In genomic region chr5:122176398-122176797, GRCm38 (mm10) we compare ENCODE assay signal across 8 mouse cellular contexts. TPM values are rescaled to one million over a fixed set of nuclear protein-coding genes. Genes with fewer than 3 reads are reported as not detected.
A peak's percentile ranks its signal among the peaks of the same experiment; 100 is the strongest.
DNase-seq lines count a peak whose midpoint lies in the region; ATAC-seq lines count a peak whose summit lies in the region.

No protein-coding gene starts in this region.

- H3K4me2 ChIP-seq in forebrain, embryonic 16.5 days (ENCODE audit: low read length): no peak overlapping the region
- H3K4me2 ChIP-seq in forebrain, embryonic 11.5 days (ENCODE audit: low read depth, low read length, severe bottlenecking): no peak overlapping the region
- H3K4me2 ChIP-seq in stomach, embryonic 16.5 days (ENCODE audit: low read depth, low read length): no peak overlapping the region

- no peak overlapping the region for H3K4me3 ChIP-seq in forebrain, embryonic 10.5 days
- H3K4me3 ChIP-seq in forebrain, embryonic 16.5 days (replicated peaks; ENCODE audit: low read length): no peak overlapping the region
- no peak overlapping the region for H3K4me3 ChIP-seq in forebrain, embryonic 11.5 days (ENCODE audit: low read depth, low read length)
- no peak overlapping the region for H3K4me3 ChIP-seq in stomach, embryonic 16.5 days (replicated peaks; ENCODE audit: low read length)

- H3K9ac ChIP-seq in forebrain, embryonic 16.5 days (replicated peaks; ENCODE audit: low read depth, low read length): no peak overlapping the region
- H3K9ac ChIP-seq in forebrain, embryonic 11.5 days (ENCODE audit: low read length): no peak overlapping the region
- H3K9ac ChIP-seq in stomach, embryonic 16.5 days (ENCODE audit: low read length): no peak overlapping the region

- no peak overlapping the region for H3K27ac ChIP-seq in forebrain, embryonic 10.5 days
- no peak overlapping the region for H3K27ac ChIP-seq in forebrain, embryonic 16.5 days (ENCODE audit: low read length)
- no peak overlapping the region for H3K27ac ChIP-seq in forebrain, embryonic 11.5 days (ENCODE audit: low read depth, low read length)
- H3K27ac ChIP-seq in stomach, embryonic 16.5 days (ENCODE audit: low read length): no peak overlapping the region

- H3K9me3 ChIP-seq in forebrain, embryonic 10.5 days: no peaks in the 10 kb centered on the region
- H3K9me3 ChIP-seq in forebrain, embryonic 16.5 days (ENCODE audit: control insufficient read depth, low read length): no peaks in the 10 kb centered on the region
- H3K9me3 ChIP-seq in forebrain, embryonic 11.5 days (ENCODE audit: control insufficient read depth, low read length): no peaks in the 10 kb centered on the region
- H3K9me3 ChIP-seq in stomach, embryonic 16.5 days (replicated peaks; ENCODE audit: control insufficient read depth, low read length): no peaks in the 10 kb centered on the region

- H3K27me3 ChIP-seq in forebrain, embryonic 10.5 days (ENCODE audit: poor library complexity, severe bottlenecking): no peaks in the 10 kb centered on the region
- H3K27me3 ChIP-seq in forebrain, embryonic 16.5 days (replicated peaks; ENCODE audit: control insufficient read depth, insufficient read depth, low read length): no peaks in the 10 kb centered on the region
- no peaks in the 10 kb centered on the region for H3K27me3 ChIP-seq in forebrain, embryonic 11.5 days (ENCODE audit: control insufficient read depth, insufficient read depth, low read length)
- H3K27me3 ChIP-seq in stomach, embryonic 16.5 days (ENCODE audit: control insufficient read depth, insufficient read depth, low read length): no peaks in the 10 kb centered on the region

- DNase-seq in forebrain, embryonic 10.5 days (ENCODE audit: extremely low spot score, low spot score): peak; percentile 39
- peak; percentile 65 for DNase-seq in A20 (ENCODE audit: low read depth, low spot score)
- DNase-seq in brain, adult 2 months (ENCODE audit: low read depth, low spot score): peak; percentile 84
- DNase-seq in forebrain, embryonic 11.5 days (ENCODE audit: low spot score): peak; percentile 63
- DNase-seq in kidney, postnatal 10 days: peak; percentile 77

- H3K36me3 ChIP-seq in forebrain, embryonic 10.5 days (replicated peaks): peaks cover 61% of the 10 kb centered on the region
- H3K36me3 ChIP-seq in forebrain, embryonic 16.5 days (ENCODE audit: control insufficient read depth, insufficient read depth): peaks cover 19% of the 10 kb centered on the region
- H3K36me3 ChIP-seq in forebrain, embryonic 11.5 days (ENCODE audit: control insufficient read depth, insufficient read depth, low read length): peaks cover 11% of the 10 kb centered on the region
- H3K36me3 ChIP-seq in stomach, embryonic 16.5 days (ENCODE audit: control insufficient read depth, insufficient read depth, low read length): peaks cover 16% of the 10 kb centered on the region; the same call in 1 of the 2 replicates

- WGBS in forebrain, embryonic 10.5 days: 52% methylated on average over 1 of the region's 1 CpGs
- WGBS in forebrain, embryonic 16.5 days: 36% methylated on average over 1 of the region's 1 CpGs
- 39% methylated on average over 1 of the region's 1 CpGs for WGBS in forebrain, embryonic 11.5 days
- 25% methylated on average over 1 of the region's 1 CpGs for WGBS in stomach, embryonic 16.5 days

- peaks cover 9% of the 10 kb centered on the region for H3K4me1 ChIP-seq in forebrain, embryonic 10.5 days
- H3K4me1 ChIP-seq in forebrain, embryonic 16.5 days (replicated peaks; ENCODE audit: control insufficient read depth, insufficient read depth, low read length): no peaks in the 10 kb centered on the region
- no peaks in the 10 kb centered on the region for H3K4me1 ChIP-seq in forebrain, embryonic 11.5 days (replicated peaks; ENCODE audit: control insufficient read depth, insufficient read depth, low read length)
- H3K4me1 ChIP-seq in stomach, embryonic 16.5 days (ENCODE audit: control insufficient read depth, insufficient read depth, low read length): no peaks in the 10 kb centered on the region

- ATAC-seq in forebrain, embryonic 16.5 days: no peak
- ATAC-seq in forebrain, embryonic 11.5 days (replicated peaks; ENCODE audit: low FRiP score): no peak
- ATAC-seq in megakaryocyte, adult 5-6 weeks (ENCODE audit: poor library complexity, severe bottlenecking): peak; percentile 70
- ATAC-seq in stomach, embryonic 16.5 days (ENCODE audit: insufficient read depth, low FRiP score): peak; percentile 54; the same call in 1 of the 2 replicates

RNA-seq across cellular contexts. Expression of gene Ppp1cc, which starts 18.3 kb away (rescaled TPM):
- polyA plus RNA-seq in forebrain, embryonic 10.5 days (2016; fragmentation: Nextera tagmentation; extraction: Ambion mirVana): 337 and 341 TPM in 2 replicates
- 252 and 264 TPM in 2 replicates for polyA plus RNA-seq in forebrain, embryonic 16.5 days (2015; fragmentation: Nextera tagmentation; extraction: Ambion mirVana)
- polyA plus RNA-seq in forebrain, embryonic 11.5 days (2014; fragmentation: Nextera tagmentation; extraction: Ambion mirVana): 364 and 378 TPM in 2 replicates
- 354 and 364 TPM in 2 replicates for total RNA-seq in megakaryocyte, adult 5-6 weeks (2015)
- 189 and 193 TPM in 2 replicates for total RNA-seq in megakaryocyte, adult 5-6 weeks (2017)
- polyA plus RNA-seq in stomach, embryonic 16.5 days (2015; fragmentation: Nextera tagmentation; extraction: Ambion mirVana): 166 and 171 TPM in 2 replicates

RNA-seq across cellular contexts. Expression of gene Hvcn1, which starts 30.2 kb away (rescaled TPM):
- 13.7 and 14.7 TPM in 2 replicates for polyA plus RNA-seq in forebrain, embryonic 10.5 days (2016; fragmentation: Nextera tagmentation; extraction: Ambion mirVana)
- polyA plus RNA-seq in forebrain, embryonic 16.5 days (2015; fragmentation: Nextera tagmentation; extraction: Ambion mirVana): 1.2 and 1.7 TPM in 2 replicates
- polyA plus RNA-seq in forebrain, embryonic 11.5 days (2014; fragmentation: Nextera tagmentation; extraction: Ambion mirVana): 8.6 and 11.1 TPM in 2 replicates
- total RNA-seq in megakaryocyte, adult 5-6 weeks (2015): 44.4 and 45.1 TPM in 2 replicates
- 51.2 and 59.3 TPM in 2 replicates for total RNA-seq in megakaryocyte, adult 5-6 weeks (2017)
- 5.6 and 7.0 TPM in 2 replicates for polyA plus RNA-seq in stomach, embryonic 16.5 days (2015; fragmentation: Nextera tagmentation; extraction: Ambion mirVana)

RNA-seq across cellular contexts. Expression of gene Ccdc63, which starts 35.8 kb away (rescaled TPM):
- polyA plus RNA-seq in forebrain, embryonic 10.5 days (2016; fragmentation: Nextera tagmentation; extraction: Ambion mirVana): not detected in 2 replicates
- not detected in 2 replicates for polyA plus RNA-seq in forebrain, embryonic 16.5 days (2015; fragmentation: Nextera tagmentation; extraction: Ambion mirVana)
- polyA plus RNA-seq in forebrain, embryonic 11.5 days (2014; fragmentation: Nextera tagmentation; extraction: Ambion mirVana): not detected in 2 replicates
- total RNA-seq in megakaryocyte, adult 5-6 weeks (2015): 1.1 and 1.8 TPM in 2 replicates
- 1.3 and 3.5 TPM in 2 replicates for total RNA-seq in megakaryocyte, adult 5-6 weeks (2017)
- not detected in 2 replicates for polyA plus RNA-seq in stomach, embryonic 16.5 days (2015; fragmentation: Nextera tagmentation; extraction: Ambion mirVana)

Comparison
In these comparisons a context has a peak if more than half of its experiments do, and no peak if none do; other contexts are left out.
1. ATAC-seq: peak in megakaryocyte, adult 5-6 weeks (single experiment) and stomach, embryonic 16.5 days (single experiment); none in forebrain, embryonic 16.5 days (single experiment) and forebrain, embryonic 11.5 days (single experiment).
2. Peak in every context shown above with its lines, with median percentiles within 50 percentile points of each other: DNase-seq.